Mouse (Mus musculus): ENCODE measurements around the gene Prrt3. TPM values are rescaled to one million over a fixed set of nuclear protein-coding genes. Genes with fewer than 3 reads are reported as not detected.

The Prrt3 gene
- polyA plus RNA-seq, 1 experiment from 2014 or later = 0.14 TPM

DNA sequence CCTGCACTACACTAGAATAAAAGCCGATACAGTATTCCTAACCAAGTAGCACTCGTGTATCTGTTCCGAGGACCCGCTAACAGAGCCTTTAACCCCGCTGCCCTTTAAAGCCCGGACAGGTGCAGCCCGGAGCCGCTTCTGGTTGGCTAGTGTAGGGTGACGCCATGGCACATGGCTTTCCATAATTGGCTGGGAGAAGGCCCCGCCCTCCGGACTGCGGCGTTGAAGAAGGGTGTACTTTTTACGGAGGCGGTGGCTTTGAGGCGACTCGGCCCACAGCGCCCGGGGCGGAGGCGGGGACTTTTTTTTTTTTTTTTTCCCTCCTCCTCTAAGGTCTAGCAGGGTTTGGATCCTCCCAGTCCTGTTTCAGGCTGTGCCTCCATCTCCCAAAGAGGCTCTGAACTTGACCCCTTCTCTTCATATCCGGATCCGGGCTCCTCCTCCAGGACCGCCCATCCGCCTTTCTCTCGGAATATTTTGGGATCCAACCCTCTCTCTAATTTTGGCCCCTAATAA, 18.6 kb downstream of the Prrt3 start, which contains the start of gene Creld1:
Creld1 (plus strand) TSS at position 198 of the 516 bp plus-strand sequence.
- TF ChIP-seq EP300 (IDR thresholded peaks at IDR 0.05; ENCODE audit: low read depth) = no peak
- no peak for TF ChIP-seq CTCF (IDR thresholded peaks at IDR 0.05; ENCODE audit: low read depth)
- H3K36me3 ChIP-seq (replicated peaks; ENCODE audit: insufficient read depth, low read length) = 0 out of 2 replicates have a peak, but pooled peaks cover under 1% of the 10 kb centered on the region
- H3K9me3 ChIP-seq (ENCODE audit: low read length) = no peaks in the 10 kb centered on the region
- ATAC-seq = peak; percentile 95
- H3K27me3 ChIP-seq (ENCODE audit: insufficient read depth, low read length) = no peaks in the 10 kb centered on the region
- H3K4me3 ChIP-seq (ENCODE audit: low read depth, low read length) = peak within 1 kb of the TSS; percentile 66
- WGBS (ENCODE audit: insufficient replicate concordance) = under 1% methylated on average over 26 of the region's 26 CpGs
- peak within 1 kb of the TSS; percentile 87 for H3K27ac ChIP-seq (ENCODE audit: low read depth)
- H3K4me1 ChIP-seq (ENCODE audit: insufficient read depth) = peaks cover 26% of the 10 kb centered on the region
- peak within 1 kb of the TSS; percentile 73 for H3K9ac ChIP-seq (replicated peaks)
- H3K4me2 ChIP-seq (ENCODE audit: low read depth, low read length) = peak within 1 kb of the TSS; percentile 98
- DNase-seq = peak; percentile 94

DNA sequence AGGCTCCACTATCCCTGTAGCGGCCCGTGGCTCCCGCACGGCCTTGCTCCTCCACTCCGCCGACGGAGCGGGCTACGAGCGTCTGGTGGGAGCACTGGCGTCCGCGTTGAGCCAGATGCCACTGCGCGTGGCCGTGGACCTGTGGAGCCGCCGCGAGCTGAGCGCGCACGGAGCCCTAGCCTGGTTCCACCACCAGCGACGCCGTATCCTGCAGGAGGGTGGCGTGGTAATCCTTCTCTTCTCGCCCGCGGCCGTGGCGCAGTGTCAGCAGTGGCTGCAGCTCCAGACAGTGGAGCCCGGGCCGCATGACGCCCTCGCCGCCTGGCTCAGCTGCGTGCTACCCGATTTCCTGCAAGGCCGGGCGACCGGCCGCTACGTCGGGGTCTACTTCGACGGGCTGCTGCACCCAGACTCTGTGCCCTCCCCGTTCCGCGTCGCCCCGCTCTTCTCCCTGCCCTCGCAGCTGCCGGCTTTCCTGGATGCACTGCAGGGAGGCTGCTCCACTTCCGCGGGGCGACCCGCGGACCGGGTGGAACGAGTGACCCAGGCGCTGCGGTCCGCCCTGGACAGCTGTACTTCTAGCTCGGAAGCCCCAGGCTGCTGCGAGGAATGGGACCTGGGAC, 19.1 kb downstream of the Prrt3 start:
- peak; percentile 49 for DNase-seq
- no peak for TF ChIP-seq EP300 (IDR thresholded peaks at IDR 0.05; ENCODE audit: low read depth)
- TF ChIP-seq CTCF (IDR thresholded peaks at IDR 0.05; ENCODE audit: low read depth) = peak; percentile 25; the same call in 1 of the 2 replicates
- no peaks in the 10 kb centered on the region for H3K36me3 ChIP-seq (replicated peaks; ENCODE audit: insufficient read depth, low read length)
- no peaks in the 10 kb centered on the region for H3K27me3 ChIP-seq (ENCODE audit: insufficient read depth, low read length)
- peak; percentile 41 for ATAC-seq
- peaks cover 26% of the 10 kb centered on the region for H3K4me1 ChIP-seq (ENCODE audit: insufficient read depth)
- H3K9me3 ChIP-seq (ENCODE audit: low read length) = no peaks in the 10 kb centered on the region
- peak overlapping the region; percentile 98 for H3K4me2 ChIP-seq (ENCODE audit: low read depth, low read length)
- peak overlapping the region; percentile 87 for H3K27ac ChIP-seq (ENCODE audit: low read depth)
- H3K4me3 ChIP-seq (ENCODE audit: low read depth, low read length) = peak overlapping the region; percentile 66
- WGBS (ENCODE audit: insufficient replicate concordance) = 1% methylated on average over 65 of the region's 65 CpGs
- H3K9ac ChIP-seq (replicated peaks) = peak overlapping the region; percentile 68

DNA sequence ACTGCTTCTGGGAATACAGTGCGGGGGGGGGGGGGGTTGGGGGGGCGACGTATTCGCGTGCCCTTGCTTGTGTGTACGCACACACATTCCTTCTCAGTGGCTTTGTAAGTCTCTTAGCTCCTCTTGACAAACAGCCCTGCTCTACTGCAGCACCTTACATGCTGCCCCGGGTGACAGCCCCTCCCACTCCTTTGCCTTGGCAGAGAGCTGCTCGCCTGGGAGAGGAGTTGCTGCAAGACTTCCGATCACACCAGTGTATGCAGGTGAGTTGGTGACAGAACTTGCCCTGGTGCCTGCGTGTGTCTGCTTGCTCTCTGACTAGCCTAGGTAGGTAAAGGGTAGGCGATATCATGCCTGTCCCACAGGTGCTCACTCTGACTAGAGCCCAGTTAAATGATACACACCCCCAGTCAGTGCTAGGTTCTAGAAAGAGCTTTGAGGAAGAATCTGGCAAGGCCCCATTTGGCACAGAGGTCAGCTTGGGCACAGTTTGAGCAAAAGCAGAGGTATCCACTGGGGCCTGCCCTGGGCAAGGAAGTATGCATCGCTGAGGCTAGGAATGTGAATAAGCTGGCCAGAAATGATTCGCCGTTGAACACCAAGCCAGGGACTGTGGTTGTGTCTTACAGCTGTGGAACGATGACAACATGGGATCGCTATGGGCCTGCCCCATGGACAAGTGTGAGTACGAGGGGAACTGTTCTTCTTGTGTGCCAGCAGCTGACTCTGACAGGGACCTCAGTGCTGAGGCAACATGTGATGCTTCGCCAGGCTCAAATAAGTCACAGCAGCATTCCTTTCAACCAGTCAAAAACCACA, 21.0 kb downstream of the Prrt3 start:
- H3K27me3 ChIP-seq (ENCODE audit: insufficient read depth, low read length) = no peaks in the 10 kb centered on the region
- peaks cover 21% of the 10 kb centered on the region for H3K4me1 ChIP-seq (ENCODE audit: insufficient read depth)
- no peak for DNase-seq
- H3K36me3 ChIP-seq (replicated peaks; ENCODE audit: insufficient read depth, low read length) = no peaks in the 10 kb centered on the region
- H3K9me3 ChIP-seq (ENCODE audit: low read length) = no peaks in the 10 kb centered on the region
- 78% methylated on average over 18 of the region's 18 CpGs for WGBS (ENCODE audit: insufficient replicate concordance)
- no peak overlapping the region for H3K9ac ChIP-seq (replicated peaks)
- H3K4me3 ChIP-seq (ENCODE audit: low read depth, low read length) = no peak overlapping the region
- H3K27ac ChIP-seq (ENCODE audit: low read depth) = no peak overlapping the region
- ATAC-seq = no peak
- H3K4me2 ChIP-seq (ENCODE audit: low read depth, low read length) = no peak overlapping the region
- TF ChIP-seq EP300 (IDR thresholded peaks at IDR 0.05; ENCODE audit: low read depth) = no peak
- TF ChIP-seq CTCF (IDR thresholded peaks at IDR 0.05; ENCODE audit: low read depth) = no peak

DNA sequence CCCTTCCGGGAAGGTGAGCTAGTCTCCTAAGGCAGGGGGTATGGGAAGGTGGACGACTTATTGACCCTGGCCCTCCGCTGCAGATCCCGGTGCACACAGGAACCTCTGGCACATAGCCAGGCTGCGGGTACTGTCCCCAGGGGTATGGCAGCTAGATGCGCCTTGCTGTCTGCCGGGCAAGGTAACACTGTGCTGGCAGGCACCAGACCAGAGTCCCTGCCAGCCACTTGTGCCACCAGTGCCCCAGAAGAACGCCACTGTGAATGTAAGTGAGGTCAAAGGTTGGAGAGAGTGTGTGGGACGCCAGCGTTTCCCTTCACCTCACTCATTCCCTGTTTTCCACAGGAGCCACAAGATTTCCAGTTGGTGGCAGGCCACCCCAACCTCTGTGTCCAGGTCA, 22.8 kb downstream of the Prrt3 start:
- Histone ChIP-seq H3K4me2 (ENCODE audit: low read depth, low read length) (no peak overlapping the region), H3K36me3 (replicated peaks; ENCODE audit: insufficient read depth, low read length) (no peaks in the 10 kb centered on the region), H3K27ac (ENCODE audit: low read depth) (no peak overlapping the region), H3K27me3 (ENCODE audit: insufficient read depth, low read length) (no peaks in the 10 kb centered on the region), H3K4me3 (ENCODE audit: low read depth, low read length) (no peak overlapping the region), H3K4me1 (ENCODE audit: insufficient read depth) (peaks cover 18% of the 10 kb centered on the region), H3K9me3 (ENCODE audit: low read length) (no peaks in the 10 kb centered on the region), H3K9ac (replicated peaks) (no peak overlapping the region)
- TF ChIP-seq CTCF (IDR thresholded peaks at IDR 0.05; ENCODE audit: low read depth) (no peak), EP300 (IDR thresholded peaks at IDR 0.05; ENCODE audit: low read depth) (no peak)
- DNase-seq (no peak), ATAC-seq (no peak)
- 67% methylated on average over 10 of the region's 10 CpGs for WGBS (ENCODE audit: insufficient replicate concordance)

DNA sequence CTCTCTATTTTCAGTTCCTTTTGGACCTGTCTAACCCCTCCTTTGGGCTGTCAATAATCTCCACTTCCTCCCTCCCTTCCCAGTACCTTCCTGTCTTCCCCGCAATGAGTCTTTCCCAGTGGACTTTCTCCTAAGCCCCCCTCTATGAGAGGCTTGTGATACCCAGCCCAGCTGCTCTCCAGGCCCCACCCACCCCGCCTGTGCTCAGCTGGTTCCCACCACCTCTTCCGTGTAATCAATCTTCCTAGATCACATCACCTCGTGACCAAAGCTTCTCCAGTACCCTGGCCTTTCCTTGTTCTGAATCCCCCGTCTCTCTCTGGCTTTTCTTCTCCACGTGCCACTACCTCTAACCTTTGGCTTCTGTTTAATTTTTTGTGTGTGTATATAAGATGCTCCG, 24.4 kb downstream of the Prrt3 start:
- no peak overlapping the region for H3K4me3 ChIP-seq (ENCODE audit: low read depth, low read length)
- no peaks in the 10 kb centered on the region for H3K9me3 ChIP-seq (ENCODE audit: low read length)
- H3K36me3 ChIP-seq (replicated peaks; ENCODE audit: insufficient read depth, low read length) = no peaks in the 10 kb centered on the region
- H3K9ac ChIP-seq (replicated peaks) = no peak overlapping the region
- H3K4me2 ChIP-seq (ENCODE audit: low read depth, low read length) = no peak overlapping the region
- ATAC-seq (no peak), DNase-seq (no peak)
- peaks cover 8% of the 10 kb centered on the region for H3K4me1 ChIP-seq (ENCODE audit: insufficient read depth)
- no peaks in the 10 kb centered on the region for H3K27me3 ChIP-seq (ENCODE audit: insufficient read depth, low read length)
- H3K27ac ChIP-seq (ENCODE audit: low read depth) = no peak overlapping the region
- no peak for TF ChIP-seq CTCF (IDR thresholded peaks at IDR 0.05; ENCODE audit: low read depth)
- no peak for TF ChIP-seq EP300 (IDR thresholded peaks at IDR 0.05; ENCODE audit: low read depth)
- 44% methylated on average over 7 of the region's 7 CpGs for whole genome bisulfite sequencing (ENCODE audit: insufficient replicate concordance)

DNA sequence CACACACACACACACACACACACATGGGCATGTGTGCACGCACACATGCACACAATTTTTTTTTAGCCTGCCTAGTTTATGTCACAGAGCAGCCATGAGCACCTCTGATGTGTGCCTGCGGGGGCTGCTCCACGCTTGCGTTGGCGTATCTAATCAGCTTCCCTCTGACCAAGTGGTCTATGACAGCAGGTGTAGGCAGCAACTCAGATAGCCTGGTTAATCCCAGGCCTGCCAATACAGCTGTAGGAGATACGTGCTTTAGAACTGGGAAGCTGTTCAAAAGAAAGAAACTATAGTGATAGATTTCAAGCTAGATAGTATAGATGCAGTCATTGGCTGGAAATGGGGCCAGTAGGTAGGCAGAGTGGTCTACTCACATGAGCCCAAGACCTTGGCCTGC, 28.0 kb downstream of the Prrt3 start:
- WGBS (ENCODE audit: insufficient replicate concordance) = 67% methylated on average over 6 of the region's 6 CpGs
- 0 out of 2 replicates have a peak, but pooled peaks cover 6% of the 10 kb centered on the region for H3K27me3 ChIP-seq (ENCODE audit: insufficient read depth, low read length)
- ATAC-seq = no peak

More for the DNA sequence above, 28.0 kb downstream of the Prrt3 start:
- Histone ChIP-seq H3K4me2 (ENCODE audit: low read depth, low read length) (no peak overlapping the region), H3K27ac (ENCODE audit: low read depth) (no peak overlapping the region), H3K4me3 (ENCODE audit: low read depth, low read length) (no peak overlapping the region), H3K9ac (replicated peaks) (no peak overlapping the region), H3K4me1 (ENCODE audit: insufficient read depth) (peaks cover 15% of the 10 kb centered on the region), H3K9me3 (ENCODE audit: low read length) (no peaks in the 10 kb centered on the region), H3K36me3 (replicated peaks; ENCODE audit: insufficient read depth, low read length) (no peaks in the 10 kb centered on the region)
- DNase-seq = no peak
- TF ChIP-seq EP300 (IDR thresholded peaks at IDR 0.05; ENCODE audit: low read depth) (no peak), CTCF (IDR thresholded peaks at IDR 0.05; ENCODE audit: low read depth) (no peak)

All from liver, postnatal 0 days (tissue).